Mouse (Mus musculus): Measurements from ENCODE around the gene Trp53. TPM values are rescaled to one million over a fixed set of nuclear protein-coding genes. Genes with fewer than 3 reads are reported as not detected.

Trp53 gene
- total and polyA plus RNA-seq, 3 experiments = 24.9 to 372 (median 107) TPM

DNA sequence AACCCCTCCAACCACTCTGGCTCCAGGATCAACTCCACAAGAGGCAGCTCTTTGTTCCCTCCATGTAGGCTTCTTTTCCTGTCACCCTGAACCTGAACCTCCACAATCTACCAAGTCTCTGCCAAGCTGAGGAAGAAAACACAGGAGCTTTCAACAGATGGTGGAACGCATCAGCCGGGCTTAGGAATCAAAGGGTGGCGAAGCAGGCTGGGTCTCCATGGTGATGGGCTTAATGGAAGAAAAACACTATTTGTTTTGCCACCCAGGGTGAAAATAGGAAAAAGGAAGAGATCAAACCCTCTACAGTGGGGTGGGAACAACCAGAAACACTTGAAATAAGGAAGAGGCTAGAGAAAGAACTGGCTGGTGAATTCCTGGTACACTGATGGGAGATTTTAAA, 36.6 kb upstream of the Trp53 start:
- H3K9ac ChIP-seq (ENCODE audit: insufficient read depth, low read depth) = no peak overlapping the region
- in situ Hi-C loops (cut with MboI; ENCODE audit: low pct_ligation_motif_present, low pct_unique_long_range_greater_than_20kb, low sequenced_read_pairs) (loop anchor here (5.0 kb wide), 2 partner anchors 34 to 74 kb away; partner anchors contain the start of gene Shbg), dilution Hi-C loops (cut with MboI; ENCODE audit: extremely low pct_ligation_motif_present, extremely low pct_unique_long_range_greater_than_20kb, low sequenced_read_pairs) (no loop called here)
- no peak overlapping the region for H3K4me2 ChIP-seq (ENCODE audit: insufficient read depth, low read depth, poor library complexity, severe bottlenecking)
- H3K79me2 ChIP-seq (replicated peaks; ENCODE audit: control insufficient read depth, extremely low read depth, insufficient read depth, poor library complexity, severe bottlenecking) = no peaks in the 10 kb centered on the region
- no peaks in the 10 kb centered on the region for H3K9me3 ChIP-seq (replicated peaks; ENCODE audit: low read length)
- TF ChIP-seq MYC (IDR thresholded peaks at IDR 0.05; ENCODE audit: low read depth, low read length) = no peak
- no peak for TF ChIP-seq POLR2AphosphoS2 (IDR thresholded peaks at IDR 0.05; ENCODE audit: low read depth, low read length)
- TF ChIP-seq CHD2 (IDR thresholded peaks at IDR 0.05; ENCODE audit: low read length) = no peak
- no peak for TF ChIP-seq MAFK (IDR thresholded peaks at IDR 0.05; ENCODE audit: insufficient replicate concordance, low read length)
- TF ChIP-seq MEF2A (IDR thresholded peaks at IDR 0.05; ENCODE audit: borderline replicate concordance, low read depth, low read length) = no peak
- TF ChIP-seq ZMIZ1 (IDR thresholded peaks at IDR 0.05; ENCODE audit: low read depth, low read length) = no peak
- TF ChIP-seq MAX (IDR thresholded peaks at IDR 0.05; ENCODE audit: low read length) = no peak
- no peak for TF ChIP-seq SMC3 (IDR thresholded peaks at IDR 0.05; ENCODE audit: low read depth, low read length)
- TF ChIP-seq IRF4 (IDR thresholded peaks at IDR 0.05; ENCODE audit: low read depth, low read length) = no peak
- no peak for TF ChIP-seq JUN (IDR thresholded peaks at IDR 0.05; ENCODE audit: insufficient read depth, low read depth, low read length)
- TF ChIP-seq NRF1 (IDR thresholded peaks at IDR 0.05; ENCODE audit: low read depth, low read length) = no peak
- no peak for TF ChIP-seq KAT2A (IDR thresholded peaks at IDR 0.05; ENCODE audit: insufficient replicate concordance, low read length)
- no peak for TF ChIP-seq RAD21 (IDR thresholded peaks at IDR 0.05; ENCODE audit: low read depth, low read length)
- TF ChIP-seq ETS1 (conservative IDR thresholded peaks at IDR 0.05; ENCODE audit: low read depth, low read length) = no peak
- no peak for TF ChIP-seq CTCF (conservative IDR thresholded peaks at IDR 0.05 in 1 of 2, IDR thresholded peaks at IDR 0.05 in 1 of 2; ENCODE audit: low read depth in 2 of 2, low read length in 2 of 2)
- TF ChIP-seq CHD1 (IDR thresholded peaks at IDR 0.05; ENCODE audit: low read depth, low read length) = no peak
- no peak for TF ChIP-seq TBP (conservative IDR thresholded peaks at IDR 0.05; ENCODE audit: low read depth, low read length)
- TF ChIP-seq ZC3H11A (IDR thresholded peaks at IDR 0.05; ENCODE audit: low read depth, low read length) = no peak
- TF ChIP-seq EP300 (IDR thresholded peaks at IDR 0.05; ENCODE audit: low read length) = no peak
- TF ChIP-seq RCOR1 (conservative IDR thresholded peaks at IDR 0.05; ENCODE audit: low read depth, low read length) = no peak
- no peak overlapping the region for H3K27ac ChIP-seq (ENCODE audit: insufficient read depth, low read depth)
- no peak overlapping the region for H3K4me3 ChIP-seq (replicated peaks in 1 of 3; ENCODE audit: low read depth in 2 of 3, low read length in 2 of 3, poor library complexity in 1 of 3)
- H3K27me3 ChIP-seq (replicated peaks) = peaks cover 51% of the 10 kb centered on the region
- DNase-seq (ENCODE audit: extremely low read depth) = no peak
- peaks cover 8 to 9% of the 10 kb centered on the region in 2 experiments for H3K4me1 ChIP-seq (ENCODE audit: control insufficient read depth in 1 of 2, insufficient read depth in 2 of 2)
- no peaks in the 10 kb centered on the region for H3K36me3 ChIP-seq (replicated peaks in 1 of 2; ENCODE audit: control insufficient read depth in 1 of 2, insufficient read depth in 1 of 2, low read length in 1 of 2)

DNA sequence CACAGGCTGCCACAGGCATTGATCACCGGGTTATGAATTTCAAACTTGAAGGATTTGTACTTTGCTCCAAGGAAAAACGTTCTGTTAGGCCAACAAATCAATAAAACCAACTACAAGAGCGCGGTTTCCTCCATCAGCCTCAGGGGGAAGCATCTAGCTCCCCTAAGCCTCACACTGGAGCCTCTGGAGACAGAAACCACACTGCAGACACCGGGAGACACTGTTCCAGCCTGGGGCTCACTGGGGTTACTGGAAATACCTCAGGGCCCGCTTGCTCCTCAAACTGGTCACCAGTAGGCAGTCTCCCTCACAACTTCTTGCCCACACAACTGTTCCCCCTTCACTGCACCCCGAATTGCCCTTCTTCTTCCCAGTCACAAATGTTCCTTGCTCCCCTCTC, 34.2 kb upstream of the Trp53 start:
- dilution Hi-C loops (cut with MboI; ENCODE audit: extremely low pct_ligation_motif_present, extremely low pct_unique_long_range_greater_than_20kb, low sequenced_read_pairs) = no loop called here
- Histone ChIP-seq H3K27ac (ENCODE audit: insufficient read depth, low read depth) (no peak overlapping the region), H3K4me2 (ENCODE audit: insufficient read depth, low read depth, poor library complexity, severe bottlenecking) (no peak overlapping the region), H3K36me3 (replicated peaks in 1 of 2; ENCODE audit: control insufficient read depth in 1 of 2, insufficient read depth in 1 of 2, low read length in 1 of 2) (no peaks in the 10 kb centered on the region), H3K27me3 (replicated peaks) (peaks cover 54% of the 10 kb centered on the region), H3K4me3 (replicated peaks in 1 of 3; ENCODE audit: low read depth in 2 of 3, low read length in 2 of 3, poor library complexity in 1 of 3) (no peak overlapping the region), H3K4me1 (ENCODE audit: control insufficient read depth in 1 of 2, insufficient read depth in 2 of 2) (peaks cover 9 to 14% of the 10 kb centered on the region in 2 experiments), H3K79me2 (replicated peaks; ENCODE audit: control insufficient read depth, extremely low read depth, insufficient read depth, poor library complexity, severe bottlenecking) (no peaks in the 10 kb centered on the region), H3K9me3 (replicated peaks; ENCODE audit: low read length) (no peaks in the 10 kb centered on the region), H3K9ac (ENCODE audit: insufficient read depth, low read depth) (no peak overlapping the region)
- DNase-seq (ENCODE audit: extremely low read depth) = no peak
- in situ Hi-C loops (cut with MboI; ENCODE audit: low pct_ligation_motif_present, low pct_unique_long_range_greater_than_20kb, low sequenced_read_pairs) = no loop called here
- TF ChIP-seq MAX (IDR thresholded peaks at IDR 0.05; ENCODE audit: low read length) (0 out of 2 replicates have a peak, but pooled peaks have one; percentile 4), JUND (conservative IDR thresholded peaks at IDR 0.05; ENCODE audit: low read depth, low read length) (no peak)
